Mouse (Mus musculus): ENCODE measurements at regions not wholly inside any gene's neighbourhood (a gene's known extent, or its start where the extent isn't known, plus 50 kb on each side); places are given as distances from the start of the nearest gene placed in this dataset.

GRCm38 (mm10) chr11:20955561-20955960 is 124.7 kb upstream of the Lgalsl start:
- TF ChIP-seq POLR2A (IDR thresholded peaks at IDR 0.05; ENCODE audit: borderline replicate concordance, extremely low read depth, insufficient read depth, insufficient read length, poor library complexity, severe bottlenecking) (no peak), CTCF (IDR thresholded peaks at IDR 0.05; ENCODE audit: borderline replicate concordance, extremely low read depth, insufficient read depth, insufficient read length) (no peak)
